Mouse (Mus musculus) forebrain, embryonic 11.5 days (tissue): Measurements from ENCODE around the gene Lcn12. TPM values are rescaled to one million over a fixed set of nuclear protein-coding genes. Genes with fewer than 3 reads are reported as not detected.

Source experiments
- ATAC-seq: fragments of 200-750 bp; cut with Nextera tagmentation; replicated peaks from 2 replicates; pipeline ENCODE4 v1.8.0; 2017; ENCODE audit warnings: moderate TSS enrichment; ENCODE audit not compliant: low FRiP score
- DNase-seq: peaks from one replicate; pipeline ENCODE4 v3.0.0-alpha.2; 2017; ENCODE audit warnings: low spot score
- H3K27ac ChIP-seq: fragments of 300-500 bp; sonication (generic); 2 replicates; pipeline ENCODE4 v1.5.1; 2014; ENCODE audit warnings: low read depth, low read length
- H3K27me3 ChIP-seq: fragments of 300-500 bp; sonication (generic); 2 replicates; pipeline ENCODE4 v1.6.1; 2014; ENCODE audit warnings: mild to moderate bottlenecking, low read length, mixed read lengths; ENCODE audit not compliant: control insufficient read depth, insufficient read depth
- H3K36me3 ChIP-seq: fragments of 300-500 bp; sonication (generic); 2 replicates; pipeline ENCODE4 v1.6.1; 2014; ENCODE audit warnings: mild to moderate bottlenecking, low read length, moderate library complexity, mixed read lengths; ENCODE audit not compliant: control insufficient read depth, insufficient read depth
- H3K4me1 ChIP-seq: fragments of 300-500 bp; sonication (generic); replicated peaks from 2 replicates; pipeline ENCODE4 v1.6.1; 2014; ENCODE audit warnings: low read length, mixed read lengths; ENCODE audit not compliant: control insufficient read depth, insufficient read depth
- H3K4me2 ChIP-seq: fragments of 300-500 bp; sonication (generic); 2 replicates; pipeline ENCODE4 v1.6.1; 2014; ENCODE audit warnings: low read depth, mild to moderate bottlenecking, low read length, moderate library complexity, mixed read lengths; ENCODE audit not compliant: severe bottlenecking
- H3K4me3 ChIP-seq: fragments of 300-500 bp; sonication (generic); 2 replicates; pipeline ENCODE4 v1.5.1; 2014; ENCODE audit warnings: low read depth, low read length
- H3K9ac ChIP-seq: fragments of 300-500 bp; sonication (generic); 2 replicates; pipeline ENCODE4 v1.6.1; 2014; ENCODE audit warnings: low read length
- H3K9me3 ChIP-seq: fragments of 300-500 bp; sonication (generic); 2 replicates; pipeline ENCODE4 v1.6.1; 2016; ENCODE audit warnings: low read length, mixed read lengths; ENCODE audit not compliant: control insufficient read depth
- WGBS: fragments of 180-500 bp; shearing (Covaris S2); extraction: QIAGEN DNeasy Blood & Tissue Kit; methylation state at CpG from one replicate; pipeline ENCODE4 v1.1.7; 2014; 5-methylcytosine and 5-hydroxymethylcytosine counted together
- polyA plus RNA-seq: library from polyadenylated mRNA; unstranded; fragments of >200 nt; fragmentation: Nextera tagmentation; extraction: Ambion mirVana; gene quantifications from 2 replicates; pipeline ENCODE4 v1.2.1, GENCODE M21; 2014

Lcn12 gene
- polyA plus RNA-seq, 1 experiment from 2014 or later, result not detected

DNA sequence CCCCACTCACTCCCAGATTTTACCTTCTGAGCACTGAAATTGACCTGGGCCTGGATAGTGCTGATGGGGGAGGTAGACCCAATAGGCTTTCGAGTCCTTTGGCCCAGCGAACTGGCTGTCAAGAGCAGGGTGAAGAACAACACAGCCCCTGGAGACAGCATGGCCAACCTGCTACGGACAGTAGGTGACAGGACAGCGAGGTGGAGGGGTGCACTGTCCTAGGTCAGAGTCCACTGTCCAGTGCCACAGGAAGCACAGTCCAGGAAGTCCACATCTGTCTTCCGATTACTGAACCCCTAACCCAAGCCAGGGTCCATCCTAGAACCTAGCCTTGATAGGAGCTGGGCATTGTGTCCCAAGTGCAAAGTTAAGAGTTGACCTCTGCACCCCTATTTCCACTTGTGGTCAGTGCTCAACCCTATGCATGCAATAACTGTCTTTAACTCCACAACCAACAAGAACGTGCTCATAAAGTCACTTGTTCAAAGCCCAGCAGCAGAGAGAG lies 6.4 kb upstream of the Lcn12 start:
- Histone ChIP-seq H3K27me3 (no peaks in the 10 kb centered on the region), H3K4me3 (peak overlapping the region; percentile 87), H3K4me2 (peak overlapping the region; percentile 53), H3K36me3 (no peaks in the 10 kb centered on the region), H3K4me1 (peaks cover 7% of the 10 kb centered on the region; the same call in 1 of the 2 replicates), H3K27ac (no peak overlapping the region), H3K9me3 (no peaks in the 10 kb centered on the region), H3K9ac (peak overlapping the region; percentile 57; the same call in 1 of the 2 replicates)
- WGBS, result 76% methylated on average over 6 of the region's 6 CpGs
- peak; percentile 41 for ATAC-seq
- no peak for DNase-seq

DNA sequence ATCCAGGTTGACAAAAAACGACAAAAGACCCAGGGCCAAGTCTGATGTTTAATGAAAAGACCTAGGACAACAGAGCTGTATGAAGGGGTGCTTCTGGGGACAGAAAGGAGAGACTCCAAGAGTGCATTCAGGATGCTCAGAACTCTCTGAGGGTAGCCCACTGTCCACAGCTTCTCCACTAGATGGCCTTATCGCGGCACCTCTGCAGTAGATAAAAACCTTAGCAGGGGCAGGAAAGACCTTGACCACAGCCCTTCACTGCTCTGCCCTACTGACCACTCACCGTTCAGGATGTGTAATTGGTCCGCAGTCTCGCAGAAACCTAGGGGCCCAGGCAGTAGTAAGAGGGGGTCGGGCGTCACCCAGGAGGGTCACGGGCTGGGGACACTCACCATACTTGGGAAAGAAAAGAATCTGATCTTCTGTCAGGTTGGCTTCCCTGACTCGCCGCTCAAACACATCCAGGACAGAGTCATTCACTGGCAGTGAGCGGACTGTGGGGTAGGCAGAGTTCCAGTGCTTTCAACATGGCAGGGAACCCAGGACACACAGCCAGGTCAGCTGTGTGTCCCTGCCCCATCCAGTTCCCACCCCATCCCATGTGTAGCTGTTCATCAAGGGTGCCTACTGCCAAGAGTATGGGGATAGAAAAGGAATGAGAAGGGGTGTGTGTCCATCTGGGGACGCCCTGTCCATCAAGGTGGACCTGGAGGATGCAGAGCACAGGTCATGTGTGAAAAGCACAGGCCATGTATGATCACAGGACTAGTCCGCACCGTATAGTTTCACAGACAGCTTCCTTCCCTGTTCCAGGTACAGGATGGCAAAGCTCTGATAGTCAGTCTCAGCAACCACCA lies 5.1 kb upstream of the Lcn12 start:
- no peak for DNase-seq
- Histone ChIP-seq H3K9me3 (no peaks in the 10 kb centered on the region), H3K9ac (no peak overlapping the region), H3K4me3 (no peak overlapping the region), H3K36me3 (no peaks in the 10 kb centered on the region), H3K4me1 (peaks cover 7% of the 10 kb centered on the region; the same call in 1 of the 2 replicates), H3K27ac (no peak overlapping the region), H3K27me3 (no peaks in the 10 kb centered on the region), H3K4me2 (no peak overlapping the region)
- no peak for ATAC-seq
- 74% methylated on average over 15 of the region's 15 CpGs for WGBS

DNA sequence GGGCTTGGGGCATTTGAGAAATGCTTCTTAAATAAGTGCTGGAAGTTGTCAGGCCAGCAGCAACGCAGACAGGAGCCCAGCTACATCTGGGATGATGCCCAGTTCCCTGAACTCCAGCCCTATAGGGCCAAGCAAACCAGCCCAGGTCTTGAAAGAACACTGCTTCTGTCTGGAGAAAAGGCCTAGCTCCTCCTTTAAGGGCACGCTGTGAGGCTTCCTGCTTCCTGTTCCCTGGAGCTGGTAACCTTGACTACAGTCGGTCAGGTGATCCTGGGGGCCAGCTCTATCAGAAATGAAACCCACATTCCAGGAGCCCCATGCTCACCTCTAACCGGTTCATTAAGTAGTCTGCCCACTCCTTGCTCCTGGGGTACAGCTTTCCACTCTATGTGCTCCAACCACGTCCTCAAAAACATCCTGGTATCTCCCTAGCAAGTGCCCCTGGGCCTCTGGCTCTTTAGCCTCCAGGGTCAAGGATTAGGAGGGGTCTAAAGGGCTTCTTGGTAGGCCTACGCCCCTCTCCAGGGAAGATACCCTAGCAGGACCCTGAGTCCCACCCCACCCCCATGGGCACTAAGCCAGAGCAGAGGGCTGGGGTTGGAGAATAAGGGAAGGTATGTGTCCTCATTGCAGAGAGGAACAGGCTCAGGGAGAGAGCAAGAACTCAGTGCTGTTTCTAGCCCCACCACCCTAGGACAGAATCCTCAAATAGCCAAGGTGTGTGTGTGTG lies 4.3 kb upstream of the Lcn12 start:
- no peaks in the 10 kb centered on the region for H3K9me3 ChIP-seq
- H3K36me3 ChIP-seq, result no peaks in the 10 kb centered on the region
- peaks cover 7% of the 10 kb centered on the region; the same call in 1 of the 2 replicates for H3K4me1 ChIP-seq
- H3K27me3 ChIP-seq, result no peaks in the 10 kb centered on the region
- DNase-seq (no peak), ATAC-seq (no peak)
- H3K4me3 ChIP-seq, result no peak overlapping the region
- H3K27ac ChIP-seq, result no peak overlapping the region
- no peak overlapping the region; the same call in 1 of the 2 replicates for H3K9ac ChIP-seq
- 66% methylated on average over 6 of the region's 6 CpGs for WGBS
- H3K4me2 ChIP-seq, result no peak overlapping the region

DNA sequence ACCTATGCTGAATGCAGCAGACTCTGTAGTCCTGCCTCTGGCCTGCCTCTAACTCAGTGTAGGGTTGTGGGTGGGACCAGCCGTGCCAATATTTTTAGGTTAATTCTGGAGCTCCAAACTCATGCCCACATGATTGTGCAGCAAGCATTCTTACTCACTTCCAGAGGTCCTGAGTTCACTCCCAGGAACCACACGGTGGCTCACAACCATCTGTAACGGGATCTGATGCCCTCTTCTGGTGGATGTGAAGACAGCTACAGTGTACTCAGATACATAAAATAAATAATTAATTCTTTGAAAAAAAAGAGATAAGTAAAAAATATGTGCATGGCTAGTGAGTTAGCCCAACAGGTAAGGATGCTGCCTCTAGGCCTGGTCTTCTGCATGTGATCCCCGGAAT lies 2.8 kb upstream of the Lcn12 start:
- Histone ChIP-seq H3K4me1 (0 out of 2 replicates have a peak, but pooled peaks cover 3% of the 10 kb centered on the region), H3K4me3 (no peak overlapping the region), H3K9me3 (no peaks in the 10 kb centered on the region), H3K4me2 (no peak overlapping the region), H3K27ac (no peak overlapping the region), H3K27me3 (no peaks in the 10 kb centered on the region), H3K36me3 (no peaks in the 10 kb centered on the region), H3K9ac (no peak overlapping the region)
- DNase-seq, result no peak
- WGBS, result 39% methylated on average over 4 of the region's 4 CpGs
- ATAC-seq, result no peak

DNA sequence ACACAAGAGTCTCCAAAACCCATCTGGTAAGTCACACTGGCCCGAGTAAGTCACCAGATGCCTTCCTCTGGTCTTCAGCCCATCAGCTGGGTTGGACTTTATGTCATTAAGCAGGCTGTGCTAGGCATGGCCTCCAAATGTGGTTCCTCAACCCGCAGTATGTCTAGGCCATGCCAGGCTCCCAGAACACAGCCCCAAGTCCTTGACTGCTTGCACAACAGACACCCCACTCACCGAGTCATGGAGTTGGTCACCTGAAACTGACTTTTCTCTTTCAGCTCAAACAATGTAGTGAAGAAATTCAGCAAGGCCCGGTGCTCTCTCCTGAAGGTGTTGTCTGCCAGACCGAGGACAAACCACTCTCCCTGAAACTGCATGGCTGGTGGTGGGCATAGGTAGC lies 723 bp downstream of the Lcn12 start:
- Histone ChIP-seq H3K4me3 (no peak overlapping the region), H3K27me3 (no peaks in the 10 kb centered on the region), H3K4me2 (no peak overlapping the region), H3K9ac (no peak overlapping the region), H3K36me3 (no peaks in the 10 kb centered on the region), H3K27ac (no peak overlapping the region), H3K9me3 (no peaks in the 10 kb centered on the region), H3K4me1 (no peaks in the 10 kb centered on the region)
- DNase-seq (no peak), ATAC-seq (no peak)
- WGBS, result 81% methylated on average over 5 of the region's 5 CpGs

DNA sequence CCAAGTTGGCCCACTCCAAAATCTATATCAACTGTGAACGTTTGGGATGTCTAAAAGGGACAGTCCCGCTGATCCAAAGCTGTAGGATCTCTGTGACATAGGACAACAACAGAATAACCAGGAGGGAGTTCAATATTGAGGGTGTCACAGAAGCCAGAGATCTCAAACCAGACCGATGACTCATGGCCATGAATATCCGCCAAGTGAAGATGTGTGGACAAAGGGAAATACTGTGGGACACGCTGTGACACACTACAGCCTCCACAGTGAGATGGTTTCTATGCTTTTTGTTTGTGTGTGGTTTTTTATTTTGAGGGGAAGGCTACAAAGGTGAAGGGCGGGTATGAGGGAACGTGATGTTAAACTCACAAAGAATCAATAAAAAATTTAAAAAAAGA lies 5.0 kb downstream of the Lcn12 start:
- DNase-seq (no peak), ATAC-seq (no peak)
- Histone ChIP-seq H3K36me3 (no peaks in the 10 kb centered on the region), H3K4me1 (no peaks in the 10 kb centered on the region), H3K9ac (no peak overlapping the region), H3K27me3 (no peaks in the 10 kb centered on the region), H3K27ac (no peak overlapping the region), H3K9me3 (no peaks in the 10 kb centered on the region), H3K4me3 (no peak overlapping the region), H3K4me2 (no peak overlapping the region)
- 81% methylated on average over 7 of the region's 7 CpGs for WGBS

DNA sequence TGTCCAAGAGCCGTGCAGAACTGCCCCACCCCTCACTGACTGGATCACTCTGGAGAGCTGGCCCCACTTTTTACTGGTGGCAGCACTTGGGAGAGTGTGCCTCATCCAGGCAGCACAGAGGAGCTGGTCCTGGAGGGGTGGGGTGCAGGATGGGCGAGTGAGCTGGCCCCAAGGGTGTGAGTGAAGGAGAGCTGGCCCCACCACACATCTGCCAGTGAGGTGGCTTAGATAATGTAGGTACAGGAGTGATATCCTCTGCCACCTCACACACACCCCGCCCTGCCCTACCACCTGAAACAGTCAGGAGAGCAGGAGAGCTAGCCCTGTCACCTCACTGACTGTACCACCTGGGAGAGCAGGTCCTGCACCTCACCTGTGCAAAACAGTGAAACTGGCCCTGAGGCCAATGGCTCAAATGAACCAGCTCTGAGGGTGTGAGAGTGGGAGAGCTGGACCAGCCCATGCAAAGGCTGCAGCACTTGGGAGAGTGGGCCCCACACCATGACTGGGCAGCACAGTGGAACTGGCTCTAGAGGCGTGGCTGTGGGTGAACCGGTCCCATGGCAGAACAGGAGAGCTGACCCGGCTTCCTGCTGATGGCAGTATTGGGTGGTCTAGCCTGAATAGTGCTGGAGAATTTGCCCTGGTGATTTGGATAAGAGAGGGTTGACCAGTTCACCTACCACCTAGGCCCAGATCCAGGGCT lies 5.6 kb downstream of the Lcn12 start:
- Histone ChIP-seq H3K27me3 (no peaks in the 10 kb centered on the region), H3K4me1 (no peaks in the 10 kb centered on the region), H3K4me3 (no peak overlapping the region), H3K9ac (no peak overlapping the region), H3K4me2 (no peak overlapping the region), H3K36me3 (no peaks in the 10 kb centered on the region), H3K27ac (no peak overlapping the region), H3K9me3 (no peaks in the 10 kb centered on the region)
- ATAC-seq (no peak), DNase-seq (no peak)
- WGBS, result 79% methylated on average over 6 of the region's 6 CpGs

DNA sequence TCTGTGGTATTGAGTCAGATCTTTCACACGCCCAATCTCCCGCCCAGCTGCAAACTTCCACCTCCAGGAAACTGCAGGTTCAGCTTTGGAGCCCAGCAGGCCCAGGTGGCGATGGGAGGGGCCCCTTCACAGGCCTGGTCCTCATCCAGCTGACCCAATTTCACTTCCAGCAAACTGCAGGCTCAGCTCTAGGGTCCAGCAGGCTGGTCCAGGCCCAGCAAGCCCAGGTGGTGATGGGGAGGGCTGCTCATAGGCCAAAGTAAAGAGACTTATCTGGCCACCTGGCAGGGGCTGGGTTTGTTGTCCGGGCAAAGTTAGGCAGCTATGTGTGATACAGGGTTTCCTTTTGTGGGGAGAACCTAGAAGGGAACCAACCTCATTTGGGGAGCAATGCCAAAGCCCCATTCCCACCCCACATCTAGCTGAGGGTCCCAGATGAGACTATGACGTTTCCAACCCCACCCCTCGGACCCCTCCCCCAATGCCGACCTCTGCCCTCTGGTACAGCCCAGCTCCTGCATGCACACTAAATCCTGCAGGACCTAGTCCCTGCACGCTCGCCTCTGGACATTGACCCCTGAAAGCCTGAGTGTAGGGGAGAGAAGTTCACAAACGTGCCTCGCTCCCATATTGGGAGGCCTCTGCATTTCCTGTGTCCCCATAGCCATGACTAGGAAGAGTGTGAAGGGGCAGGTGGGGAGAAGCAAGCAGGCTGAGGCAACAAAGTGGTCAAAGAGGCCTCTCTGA lies 8.6 kb downstream of the Lcn12 start:
- no peak overlapping the region for H3K4me2 ChIP-seq
- no peaks in the 10 kb centered on the region for H3K36me3 ChIP-seq
- H3K9me3 ChIP-seq, result no peaks in the 10 kb centered on the region
- no peak overlapping the region for H3K4me3 ChIP-seq
- no peak for DNase-seq
- H3K27ac ChIP-seq, result no peak overlapping the region
- no peaks in the 10 kb centered on the region for H3K4me1 ChIP-seq
- WGBS, result 72% methylated on average over 11 of the region's 11 CpGs
- H3K9ac ChIP-seq, result no peak overlapping the region
- no peaks in the 10 kb centered on the region for H3K27me3 ChIP-seq
- no peak for ATAC-seq
